Mouse (Mus musculus) embryonic fibroblast, embryonic 13.5 days (primary cell): ENCODE measurements around the gene Trmt44.

Source experiments
- CTCF ChIP-seq: IDR thresholded peaks from 2 replicates; pipeline ENCODE4 v1.5.1; 2011; ENCODE audit warnings: mild to moderate bottlenecking, control low read depth, low read length, moderate library complexity, borderline replicate concordance; ENCODE audit not compliant: insufficient read depth
- POLR2A ChIP-seq: IDR thresholded peaks from 2 replicates; pipeline ENCODE4 v1.6.1; 2011; ENCODE audit warnings: low read depth, mild to moderate bottlenecking, control low read depth, low read length, moderate library complexity

DNA sequence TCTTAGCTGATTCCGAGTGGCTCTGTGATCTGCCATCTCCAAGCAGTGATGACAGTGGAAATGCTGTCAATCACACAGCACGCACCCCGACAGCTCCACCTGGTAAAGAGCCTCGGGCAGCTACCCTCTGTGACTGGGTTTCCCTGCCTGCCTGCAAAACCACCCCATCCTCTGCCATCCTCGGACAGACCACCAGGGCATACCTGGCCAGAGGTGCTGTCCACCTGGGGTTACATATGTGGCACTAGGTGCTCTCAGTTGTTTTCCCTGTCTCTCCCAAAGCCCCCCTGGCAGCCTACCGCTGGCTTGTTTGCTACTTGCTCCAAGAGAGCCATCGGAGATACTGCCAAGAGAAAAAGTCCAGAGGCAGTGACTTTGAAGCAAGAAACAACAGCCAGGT lies 31.9 kb upstream of the Trmt44 start:
- TF ChIP-seq CTCF: no peak
- no peak for TF ChIP-seq POLR2A
